ENCODE assay signal across 8 mouse cellular contexts in the genomic region with DNA sequence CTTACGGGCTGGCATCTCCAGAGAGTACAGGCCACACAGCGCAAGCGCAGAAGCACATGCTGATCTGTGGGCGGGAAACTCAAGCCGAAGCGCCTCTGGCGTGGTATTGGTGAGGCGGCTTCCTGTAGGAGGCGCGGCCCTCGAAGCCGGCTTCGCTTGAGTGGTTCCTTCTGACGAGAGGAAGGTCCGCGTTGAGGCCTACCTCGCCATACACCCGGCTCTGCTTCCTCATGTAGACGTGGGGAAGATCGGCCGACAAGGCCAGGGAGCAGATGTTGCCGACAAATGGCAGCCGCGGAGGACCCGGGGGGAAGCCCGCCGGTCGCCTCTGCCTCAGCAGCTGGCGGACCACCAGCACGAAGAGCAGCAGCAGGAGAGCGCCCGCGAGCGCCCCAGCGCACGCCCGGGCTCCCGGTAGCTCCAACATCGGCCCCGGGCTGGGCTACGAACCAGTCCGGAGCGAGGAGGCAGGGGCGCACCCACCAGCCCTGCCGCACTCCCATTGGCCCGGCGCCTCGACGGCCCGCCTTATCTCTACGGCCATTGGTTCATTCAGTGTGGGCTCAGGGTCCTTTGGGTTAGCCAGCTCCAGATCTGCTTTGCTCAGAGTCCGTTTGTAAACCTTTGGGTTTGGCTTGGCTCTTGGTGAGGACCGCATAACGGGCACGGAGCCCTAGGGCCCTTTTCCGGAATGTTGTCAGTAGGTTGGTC. TPM values are rescaled to one million over a fixed set of nuclear protein-coding genes. Genes with fewer than 3 reads are reported as not detected.
DNase-seq lines count a peak whose midpoint lies in the region; ATAC-seq lines count a peak whose summit lies in the region.

Cyp2r1 (minus strand) TSS at position 442 of the 711 bp plus-strand sequence.

- no peaks in the 10 kb centered on the region for H3K36me3 ChIP-seq in embryonic facial prominence, embryonic 12.5 days
- H3K36me3 ChIP-seq in intestine, embryonic 16.5 days (ENCODE audit: control insufficient read depth, insufficient read depth, low read length) = no peaks in the 10 kb centered on the region

- ATAC-seq in embryonic facial prominence, embryonic 12.5 days (ENCODE audit: insufficient number of reproducible peaks, insufficient read depth, low FRiP score, low TSS enrichment) = peak; percentile 100
- ATAC-seq in granulocyte monocyte progenitor cell, adult 5-6 weeks (replicated peaks; ENCODE audit: poor library complexity, severe bottlenecking) = peak; percentile 98
- peak; percentile 100 for ATAC-seq in intestine, embryonic 16.5 days
- peak; percentile 99 for ATAC-seq in megakaryocyte-erythroid progenitor cell, adult 5-6 weeks (replicated peaks; ENCODE audit: low FRiP score, low TSS enrichment, poor library complexity, severe bottlenecking)

- H3K4me3 ChIP-seq in embryonic facial prominence, embryonic 12.5 days = peak within 1 kb of the TSS; percentile 52
- peak within 1 kb of the TSS; percentile 62 for H3K4me3 ChIP-seq in intestine, embryonic 16.5 days (ENCODE audit: low read length)

- H3K9me3 ChIP-seq in embryonic facial prominence, embryonic 12.5 days = no peaks in the 10 kb centered on the region
- no peaks in the 10 kb centered on the region for H3K9me3 ChIP-seq in intestine, embryonic 16.5 days (ENCODE audit: control insufficient read depth, low read length)

- H3K27ac ChIP-seq in embryonic facial prominence, embryonic 12.5 days = peak within 1 kb of the TSS; percentile 93
- peak within 1 kb of the TSS; percentile 86 for H3K27ac ChIP-seq in intestine, embryonic 16.5 days (ENCODE audit: low read length)

- DNase-seq in adrenal gland, postnatal 25 days = peak; percentile 87
- peak; percentile 87 to 89 for DNase-seq in left cerebral cortex, postnatal 14 days (ENCODE audit: low spot score in 2 of 2)
- peak; percentile 85 for DNase-seq in right cerebral cortex, postnatal 14 days
- DNase-seq in urinary bladder, postnatal 14 days (ENCODE audit: low spot score) = peak; percentile 90

- peak within 1 kb of the TSS; percentile 66 for H3K9ac ChIP-seq in embryonic facial prominence, embryonic 12.5 days
- peak within 1 kb of the TSS; percentile 75 for H3K9ac ChIP-seq in intestine, embryonic 16.5 days (ENCODE audit: low read depth, low read length)

- H3K27me3 ChIP-seq in embryonic facial prominence, embryonic 12.5 days = no peaks in the 10 kb centered on the region
- H3K27me3 ChIP-seq in intestine, embryonic 16.5 days (replicated peaks; ENCODE audit: control insufficient read depth, insufficient read depth, low read length) = no peaks in the 10 kb centered on the region

- peak within 1 kb of the TSS; percentile 66 for H3K4me2 ChIP-seq in embryonic facial prominence, embryonic 12.5 days (replicated peaks)
- H3K4me2 ChIP-seq in intestine, embryonic 16.5 days (ENCODE audit: low read depth, low read length) = peak within 1 kb of the TSS; percentile 84

- intact Hi-C loops in left cerebral cortex, postnatal 14 days (cut with DNase I) = no loop called here

- WGBS in embryonic facial prominence, embryonic 12.5 days = 2% methylated on average over 56 of the region's 56 CpGs
- WGBS in intestine, embryonic 16.5 days = 2% methylated on average over 56 of the region's 56 CpGs

- H3K4me1 ChIP-seq in embryonic facial prominence, embryonic 12.5 days = no peaks in the 10 kb centered on the region
- peaks cover 2% of the 10 kb centered on the region; the same call in 1 of the 2 replicates for H3K4me1 ChIP-seq in intestine, embryonic 16.5 days (ENCODE audit: control insufficient read depth, insufficient read depth, low read length)

RNA-seq across cellular contexts. Expression of gene Cyp2r1, which starts in this region (rescaled TPM):
- 2.0 and 3.2 TPM in 2 replicates for total RNA-seq in adrenal gland, postnatal 25 days (2021)
- polyA plus RNA-seq in embryonic facial prominence, embryonic 12.5 days (2016; fragmentation: Nextera tagmentation; extraction: Ambion mirVana) = 2.8 and 3.1 TPM in 2 replicates
- 2.3 TPM in 1 of 2 replicates, not detected in the other for total RNA-seq in granulocyte monocyte progenitor cell, adult 5-6 weeks (2014; fragmentation: Nextera tagmentation)
- 1.9 and 2.0 TPM in 2 replicates for total RNA-seq in granulocyte monocyte progenitor cell, adult 5-6 weeks (2017)
- 1.6 and 2.0 TPM in 2 replicates for polyA plus RNA-seq in intestine, embryonic 16.5 days (2015; fragmentation: Nextera tagmentation; extraction: Ambion mirVana)
- total RNA-seq in left cerebral cortex, postnatal 14 days (2021) = 1 to 10 TPM; 1.4 TPM
- 2.3 and 4.2 TPM in 2 replicates for total RNA-seq in megakaryocyte-erythroid progenitor cell, adult 5-6 weeks (2014; fragmentation: Nextera tagmentation)
- total RNA-seq in megakaryocyte-erythroid progenitor cell, adult 5-6 weeks (2017) = 0.19 TPM in 1 of 2 replicates, not detected in the other

Comparison
In these comparisons a context has a peak if more than half of its experiments do, and no peak if none do; other contexts are left out.
1. Peak in every context shown above with its lines: DNase-seq, ATAC-seq, H3K4me3 ChIP-seq and H3K27ac ChIP-seq.